Mouse (Mus musculus): ENCODE results near the gene Fam187a. TPM values are rescaled to one million over a fixed set of nuclear protein-coding genes. Genes with fewer than 3 reads are reported as not detected.

Fam187a gene
- total and polyA plus RNA-seq, 2 experiments from 2014 or later: not detected

DNA sequence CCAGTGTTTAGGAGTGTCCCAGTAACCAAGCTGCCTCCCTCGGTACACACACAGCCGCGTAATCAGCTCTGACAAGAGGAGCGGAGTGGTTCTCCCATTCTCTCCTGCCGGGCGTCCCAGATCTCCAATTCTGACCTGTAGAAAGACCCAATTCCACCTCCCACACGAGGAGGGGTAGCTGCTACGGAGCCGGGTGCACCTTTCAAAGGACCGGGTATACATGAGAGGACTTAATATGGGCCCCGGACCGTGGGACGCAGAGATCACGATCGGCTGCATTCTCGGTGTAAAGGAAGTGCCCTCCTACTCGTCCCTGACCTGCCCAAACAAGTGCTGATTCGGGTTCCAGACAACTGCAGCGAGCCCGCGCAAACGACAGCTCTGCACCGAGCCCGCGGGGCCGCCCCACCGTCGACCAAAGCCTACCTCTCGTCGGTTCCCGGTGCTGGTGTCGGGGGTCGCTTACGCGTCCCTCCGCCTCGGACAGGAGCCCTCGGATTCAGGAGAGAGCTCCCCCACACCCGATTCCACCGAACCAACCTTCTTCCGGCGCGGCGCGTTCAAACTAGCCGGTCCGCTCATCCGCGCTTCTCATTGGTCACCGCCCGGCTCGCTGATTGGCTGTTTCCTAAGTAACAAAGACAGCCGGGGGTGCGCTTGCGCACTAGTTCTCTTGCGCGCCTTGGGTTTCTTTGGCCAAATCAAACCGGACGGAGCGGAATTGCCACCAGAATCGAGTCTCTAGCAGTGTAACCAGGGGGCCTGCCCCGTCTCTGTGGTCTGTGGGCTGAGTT is 39.8 kb downstream of the Fam187a start, which contains the start of gene Kif18b:
Kif18b (minus strand) TSS at position 568 of the 794 bp plus-strand sequence.
- Histone ChIP-seq H3K9ac (replicated peaks; ENCODE audit: low read depth, low read length) (peak within 1 kb of the TSS; percentile 59), H3K27me3 (ENCODE audit: control insufficient read depth, insufficient read depth, low read length) (no peaks in the 10 kb centered on the region), H3K4me1 (ENCODE audit: control insufficient read depth, insufficient read depth) (peaks cover 4% of the 10 kb centered on the region), H3K9me3 (replicated peaks; ENCODE audit: control insufficient read depth, low read length) (no peaks in the 10 kb centered on the region), H3K27ac (ENCODE audit: low read depth) (peak within 1 kb of the TSS; percentile 73), H3K4me3 (ENCODE audit: low read depth, low read length) (peak within 1 kb of the TSS; percentile 73), H3K4me2 (ENCODE audit: low read depth, low read length) (peak within 1 kb of the TSS; percentile 67), H3K36me3 (replicated peaks; ENCODE audit: control insufficient read depth, insufficient read depth, low read length) (no peaks in the 10 kb centered on the region; the same call in 1 of the 2 replicates)
- ATAC-seq (ENCODE audit: insufficient read depth, low read depth): peak; percentile 95
- no peak for TF ChIP-seq CTCF (IDR thresholded peaks at IDR 0.05; ENCODE audit: low read depth)
- no peak for TF ChIP-seq EP300 (IDR thresholded peaks at IDR 0.05; ENCODE audit: low read depth)
- peak; percentile 96 for DNase-seq (ENCODE audit: low spot score)
- WGBS: under 1% methylated on average over 62 of the region's 62 CpGs

DNA sequence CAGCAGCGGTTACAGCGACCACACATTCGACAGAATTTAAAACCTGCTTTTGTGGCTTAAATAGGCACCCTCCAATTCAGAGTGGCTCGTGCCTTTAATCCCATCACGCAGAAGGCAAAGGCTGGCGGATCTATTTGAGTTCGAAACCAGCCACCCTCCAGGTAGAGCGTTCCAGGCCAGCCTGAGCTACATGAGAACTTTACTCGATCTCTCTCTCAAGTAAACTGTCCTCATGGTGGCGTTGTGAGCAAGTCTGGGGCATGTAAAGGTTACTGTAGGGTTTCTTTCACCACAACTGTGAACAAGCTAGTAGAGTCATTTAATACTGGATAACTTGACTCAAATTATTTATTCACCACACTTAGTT is 40.4 kb downstream of the Fam187a start:
- TF ChIP-seq CTCF (IDR thresholded peaks at IDR 0.05; ENCODE audit: low read depth) (peak; percentile 15), EP300 (IDR thresholded peaks at IDR 0.05; ENCODE audit: low read depth) (no peak)
- Histone ChIP-seq H3K36me3 (replicated peaks; ENCODE audit: control insufficient read depth, insufficient read depth, low read length) (no peaks in the 10 kb centered on the region; the same call in 1 of the 2 replicates), H3K4me2 (ENCODE audit: low read depth, low read length) (peak overlapping the region; percentile 67), H3K9ac (replicated peaks; ENCODE audit: low read depth, low read length) (peak overlapping the region; percentile 47), H3K27me3 (ENCODE audit: control insufficient read depth, insufficient read depth, low read length) (no peaks in the 10 kb centered on the region), H3K27ac (ENCODE audit: low read depth) (peak overlapping the region; percentile 73), H3K9me3 (replicated peaks; ENCODE audit: control insufficient read depth, low read length) (no peaks in the 10 kb centered on the region), H3K4me1 (ENCODE audit: control insufficient read depth, insufficient read depth) (peaks cover 4% of the 10 kb centered on the region), H3K4me3 (ENCODE audit: low read depth, low read length) (peak overlapping the region; percentile 73)
- ATAC-seq (ENCODE audit: insufficient read depth, low read depth) (peak; percentile 44), DNase-seq (ENCODE audit: low spot score) (peak; percentile 40)
- WGBS: 1% methylated on average over 10 of the region's 10 CpGs

DNA sequence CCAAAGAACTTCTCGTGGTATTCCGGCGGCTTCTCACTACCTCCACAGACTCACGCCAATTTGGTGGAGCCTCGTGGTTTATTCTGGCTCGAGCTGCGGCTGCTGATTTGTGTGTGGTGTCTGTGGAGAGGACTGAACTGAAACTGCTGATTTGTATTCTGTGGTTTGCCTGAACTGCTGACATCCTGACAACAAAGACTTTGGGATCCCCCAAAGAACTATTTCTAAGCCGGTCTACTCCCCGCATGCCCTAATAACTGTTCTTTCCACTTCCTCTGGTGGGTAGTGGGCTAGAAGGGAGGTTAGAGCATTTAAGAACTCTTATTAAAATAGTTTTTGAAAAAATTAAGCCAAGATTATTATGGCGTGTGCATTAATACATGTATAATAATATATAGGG is 45.7 kb downstream of the Fam187a start:
- ATAC-seq (ENCODE audit: insufficient read depth, low read depth) (no peak), DNase-seq (ENCODE audit: low spot score) (no peak)
- no peaks in the 10 kb centered on the region for H3K9me3 ChIP-seq (replicated peaks; ENCODE audit: control insufficient read depth, low read length)

DNA sequence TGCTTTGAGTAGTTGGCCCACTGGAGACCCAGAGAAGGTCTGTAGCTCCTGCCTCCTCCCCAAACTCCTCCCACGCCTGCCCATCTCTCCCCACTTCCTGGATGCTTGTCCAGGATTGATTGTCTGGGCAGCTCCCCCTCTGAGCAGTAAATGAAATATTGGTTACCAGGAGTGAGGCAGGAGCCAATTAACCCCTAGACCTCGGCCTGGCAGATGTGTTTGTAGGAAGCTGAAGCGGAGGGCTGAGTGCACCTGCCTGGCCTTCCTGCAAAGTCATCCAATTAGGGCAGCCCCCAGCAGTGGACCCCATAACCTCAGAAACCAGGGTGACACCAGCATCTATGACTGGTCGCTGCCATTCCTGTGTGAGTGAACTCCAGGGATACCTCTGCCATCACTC is 51.3 kb downstream of the Fam187a start:
- no peak overlapping the region for H3K9ac ChIP-seq (replicated peaks; ENCODE audit: low read depth, low read length)
- H3K4me1 ChIP-seq (ENCODE audit: control insufficient read depth, insufficient read depth): no peaks in the 10 kb centered on the region
- no peak overlapping the region for H3K27ac ChIP-seq (ENCODE audit: low read depth)
- H3K27me3 ChIP-seq (ENCODE audit: control insufficient read depth, insufficient read depth, low read length): peaks cover 23% of the 10 kb centered on the region
- H3K4me3 ChIP-seq (ENCODE audit: low read depth, low read length): no peak overlapping the region
- WGBS: 61% methylated on average over 4 of the region's 4 CpGs
- no peak for DNase-seq (ENCODE audit: low spot score)
- ATAC-seq (ENCODE audit: insufficient read depth, low read depth): no peak
- H3K9me3 ChIP-seq (replicated peaks; ENCODE audit: control insufficient read depth, low read length): no peaks in the 10 kb centered on the region
- H3K4me2 ChIP-seq (ENCODE audit: low read depth, low read length): no peak overlapping the region
- no peak for TF ChIP-seq CTCF (IDR thresholded peaks at IDR 0.05; ENCODE audit: low read depth)
- TF ChIP-seq EP300 (IDR thresholded peaks at IDR 0.05; ENCODE audit: low read depth): no peak
- H3K36me3 ChIP-seq (replicated peaks; ENCODE audit: control insufficient read depth, insufficient read depth, low read length): no peaks in the 10 kb centered on the region

More for the DNA sequence above, 45.7 kb downstream of the Fam187a start:
- no peak overlapping the region for H3K9ac ChIP-seq (replicated peaks; ENCODE audit: low read depth, low read length)
- H3K36me3 ChIP-seq (replicated peaks; ENCODE audit: control insufficient read depth, insufficient read depth, low read length): no peaks in the 10 kb centered on the region
- whole genome bisulfite sequencing: 77% methylated on average over 10 of the region's 10 CpGs
- H3K27ac ChIP-seq (ENCODE audit: low read depth): no peak overlapping the region
- TF ChIP-seq CTCF (IDR thresholded peaks at IDR 0.05; ENCODE audit: low read depth): no peak
- no peak for TF ChIP-seq EP300 (IDR thresholded peaks at IDR 0.05; ENCODE audit: low read depth)
- 0 out of 2 replicates have a peak, but pooled peaks cover 2% of the 10 kb centered on the region for H3K27me3 ChIP-seq (ENCODE audit: control insufficient read depth, insufficient read depth, low read length)
- H3K4me1 ChIP-seq (ENCODE audit: control insufficient read depth, insufficient read depth): no peaks in the 10 kb centered on the region
- H3K4me2 ChIP-seq (ENCODE audit: low read depth, low read length): no peak overlapping the region
- no peak overlapping the region for H3K4me3 ChIP-seq (ENCODE audit: low read depth, low read length)

Other genes starting within 250 kb of the Fam187a start
- gene Meioc, start 221.5 kb upstream of the Fam187a start, total RNA-seq (2014; rRNA removed; ENCODE audit: low replicate concordance): 0.04 TPM in 1 of 2 replicates, not detected in the other
- gene Meioc, start 221.5 kb upstream of the Fam187a start, polyA plus RNA-seq (2015; fragmentation: Nextera tagmentation; extraction: Ambion mirVana): 0.12 and 0.15 TPM in 2 replicates
- 14.2 and 20.8 TPM in 2 replicates for gene Ccdc43, start 187.4 kb upstream of the Fam187a start, total RNA-seq (2014; rRNA removed; ENCODE audit: low replicate concordance)
- gene Ccdc43, start 187.4 kb upstream of the Fam187a start, polyA plus RNA-seq (2015; fragmentation: Nextera tagmentation; extraction: Ambion mirVana): 25.5 and 28.8 TPM in 2 replicates
- gene Adam11, start 123.7 kb upstream of the Fam187a start, total RNA-seq (2014; rRNA removed; ENCODE audit: low replicate concordance): 7.4 and 13.6 TPM in 2 replicates
- gene Adam11, start 123.7 kb upstream of the Fam187a start, polyA plus RNA-seq (2015; fragmentation: Nextera tagmentation; extraction: Ambion mirVana): 3.2 and 3.4 TPM in 2 replicates
- 19.2 and 29.4 TPM in 2 replicates for gene Gjc1, start 65.5 kb upstream of the Fam187a start, total RNA-seq (2014; rRNA removed; ENCODE audit: low replicate concordance)
- gene Gjc1, start 65.5 kb upstream of the Fam187a start, polyA plus RNA-seq (2015; fragmentation: Nextera tagmentation; extraction: Ambion mirVana): 41.1 and 42.7 TPM in 2 replicates
- gene Higd1b, start 49.3 kb upstream of the Fam187a start, total RNA-seq (2014; rRNA removed; ENCODE audit: low replicate concordance): 4.6 and 38.7 TPM in 2 replicates
- gene Higd1b, start 49.3 kb upstream of the Fam187a start, polyA plus RNA-seq (2015; fragmentation: Nextera tagmentation; extraction: Ambion mirVana): 11.7 and 13.2 TPM in 2 replicates
- gene Eftud2, start 4.2 kb upstream of the Fam187a start, total RNA-seq (2014; rRNA removed; ENCODE audit: low replicate concordance): 36.6 and 42.6 TPM in 2 replicates
- gene Eftud2, start 4.2 kb upstream of the Fam187a start, polyA plus RNA-seq (2015; fragmentation: Nextera tagmentation; extraction: Ambion mirVana): 56.7 and 59.1 TPM in 2 replicates
- not detected in 2 replicates for gene Ccdc103, start 4.0 kb upstream of the Fam187a start, total RNA-seq (2014; rRNA removed; ENCODE audit: low replicate concordance)
- gene Ccdc103, start 4.0 kb upstream of the Fam187a start, polyA plus RNA-seq (2015; fragmentation: Nextera tagmentation; extraction: Ambion mirVana): 0.66 and 0.75 TPM in 2 replicates
- 0.46 TPM in 1 of 2 replicates, not detected in the other for gene Gfap, start 15.7 kb downstream of the Fam187a start, total RNA-seq (2014; rRNA removed; ENCODE audit: low replicate concordance)
- gene Gfap, start 15.7 kb downstream of the Fam187a start, polyA plus RNA-seq (2015; fragmentation: Nextera tagmentation; extraction: Ambion mirVana): 0.04 and 0.10 TPM in 2 replicates
- gene Kif18b, start 40.0 kb downstream of the Fam187a start, total RNA-seq (2014; rRNA removed; ENCODE audit: low replicate concordance): 9.6 and 24.5 TPM in 2 replicates
- gene Kif18b, start 40.0 kb downstream of the Fam187a start, polyA plus RNA-seq (2015; fragmentation: Nextera tagmentation; extraction: Ambion mirVana): 1.2 and 1.3 TPM in 2 replicates
- gene C1ql1, start 61.5 kb downstream of the Fam187a start, total RNA-seq (2014; rRNA removed; ENCODE audit: low replicate concordance): 1.1 TPM in 1 of 2 replicates, not detected in the other
- 0.10 TPM in 1 of 2 replicates, not detected in the other for gene C1ql1, start 61.5 kb downstream of the Fam187a start, polyA plus RNA-seq (2015; fragmentation: Nextera tagmentation; extraction: Ambion mirVana)
- gene Nmt1, start 143.0 kb downstream of the Fam187a start, total RNA-seq (2014; rRNA removed; ENCODE audit: low replicate concordance): 47.6 and 63.6 TPM in 2 replicates
- 46.6 and 50.0 TPM in 2 replicates for gene Nmt1, start 143.0 kb downstream of the Fam187a start, polyA plus RNA-seq (2015; fragmentation: Nextera tagmentation; extraction: Ambion mirVana)
- gene Dcakd, start 143.2 kb downstream of the Fam187a start, total RNA-seq (2014; rRNA removed; ENCODE audit: low replicate concordance): 53.5 and 64.0 TPM in 2 replicates
- 45.2 and 50.4 TPM in 2 replicates for gene Dcakd, start 143.2 kb downstream of the Fam187a start, polyA plus RNA-seq (2015; fragmentation: Nextera tagmentation; extraction: Ambion mirVana)
- gene Plcd3, start 216.5 kb downstream of the Fam187a start, total RNA-seq (2014; rRNA removed; ENCODE audit: low replicate concordance): 27.0 and 38.9 TPM in 2 replicates
- 14.5 and 16.3 TPM in 2 replicates for gene Plcd3, start 216.5 kb downstream of the Fam187a start, polyA plus RNA-seq (2015; fragmentation: Nextera tagmentation; extraction: Ambion mirVana)
- 16.3 and 20.0 TPM in 2 replicates for gene Acbd4, start 216.5 kb downstream of the Fam187a start, total RNA-seq (2014; rRNA removed; ENCODE audit: low replicate concordance)
- gene Acbd4, start 216.5 kb downstream of the Fam187a start, polyA plus RNA-seq (2015; fragmentation: Nextera tagmentation; extraction: Ambion mirVana): 21.6 and 22.2 TPM in 2 replicates
- gene Hexim1, start 231.1 kb downstream of the Fam187a start, total RNA-seq (2014; rRNA removed; ENCODE audit: low replicate concordance): 9.0 and 11.0 TPM in 2 replicates
- 3.2 and 3.3 TPM in 2 replicates for gene Hexim1, start 231.1 kb downstream of the Fam187a start, polyA plus RNA-seq (2015; fragmentation: Nextera tagmentation; extraction: Ambion mirVana)
- 1.6 and 1.7 TPM in 2 replicates for gene Hexim2, start 247.3 kb downstream of the Fam187a start, total RNA-seq (2014; rRNA removed; ENCODE audit: low replicate concordance)
- gene Hexim2, start 247.3 kb downstream of the Fam187a start, polyA plus RNA-seq (2015; fragmentation: Nextera tagmentation; extraction: Ambion mirVana): 4.2 and 4.9 TPM in 2 replicates

Data from heart, postnatal 0 days (tissue).